Mouse (Mus musculus): ENCODE measurements around the gene Syne1.

Gene Syne1

GRCm38 (mm10) chr10:5289575-5289909 is 261.7 kb downstream of the Syne1 start:
- no peak for DNase-seq

- DNase-seq, result peak; percentile 73 to 89
These were observed 262.3 kb downstream of the Syne1 start for GRCm38 (mm10) chr10:5288716-5289574.

- peak in 1 of 2 experiments; percentile 15 for DNase-seq
These were observed 263.0 kb downstream of the Syne1 start for GRCm38 (mm10) chr10:5288262-5288661.

GRCm38 (mm10) chr10:5275769-5276168 is 275.5 kb downstream of the Syne1 start:
- DNase-seq, result no peak

GRCm38 (mm10) chr10:5270641-5271040 is 280.6 kb downstream of the Syne1 start:
- no peak for DNase-seq

- no peak for DNase-seq
These were observed 286.9 kb downstream of the Syne1 start for GRCm38 (mm10) chr10:5264418-5264817.

- DNase-seq, result no peak
These were observed 288.6 kb downstream of the Syne1 start for GRCm38 (mm10) chr10:5262636-5263035.

- no peak for DNase-seq
These were observed 294.6 kb downstream of the Syne1 start for GRCm38 (mm10) chr10:5256686-5257085.

- no peak for DNase-seq
These were observed 297.5 kb downstream of the Syne1 start for GRCm38 (mm10) chr10:5253752-5254151.

GRCm38 (mm10) chr10:5250702-5251101 is 300.6 kb downstream of the Syne1 start:
- peak; percentile 23 to 54 for DNase-seq

- no peak for DNase-seq
These were observed 311.6 kb downstream of the Syne1 start for GRCm38 (mm10) chr10:5239680-5240079.

GRCm38 (mm10) chr10:5236926-5237325 is 314.4 kb downstream of the Syne1 start:
- DNase-seq, result no peak

- DNase-seq, result no peak
These were observed 315.1 kb downstream of the Syne1 start for GRCm38 (mm10) chr10:5236171-5236570.

GRCm38 (mm10) chr10:5234721-5235501 is 316.4 kb downstream of the Syne1 start:
- no peak for DNase-seq

- DNase-seq, result no peak
These were observed 322.2 kb downstream of the Syne1 start for GRCm38 (mm10) chr10:5229129-5229528.

GRCm38 (mm10) chr10:5227395-5228076 is 323.7 kb downstream of the Syne1 start:
- DNase-seq, result peak in 1 of 2 experiments; percentile 16

GRCm38 (mm10) chr10:5215943-5216342 is 335.3 kb downstream of the Syne1 start:
- DNase-seq, result no peak

GRCm38 (mm10) chr10:5207905-5208641 is 343.2 kb downstream of the Syne1 start:
- peak; percentile 50 to 64 for DNase-seq

- DNase-seq, result no peak
These were observed 345.3 kb downstream of the Syne1 start for GRCm38 (mm10) chr10:5205977-5206376.

- no peak for DNase-seq
These were observed 345.7 kb downstream of the Syne1 start for GRCm38 (mm10) chr10:5205570-5205969.

- peak in 1 of 2 experiments; percentile 27 for DNase-seq
These were observed 347.4 kb downstream of the Syne1 start for GRCm38 (mm10) chr10:5203837-5204236.

GRCm38 (mm10) chr10:5197356-5197755 is 353.9 kb downstream of the Syne1 start:
- no peak for DNase-seq

- no peak for DNase-seq
These were observed 355.0 kb downstream of the Syne1 start for GRCm38 (mm10) chr10:5196267-5196666.
